Mouse (Mus musculus) T-cell, adult 66 days (primary cell): Measurements from ENCODE around the gene Ripor3. TPM values are rescaled to one million over a fixed set of nuclear protein-coding genes. Genes with fewer than 3 reads are reported as not detected.

Source experiments
- total RNA-seq, 2 experiments: library from RNA; stranded (reverse); gene quantifications; 3 replicates in 1 of 2; 4 replicates in 1 of 2; pipeline ENCODE4 v1.2.4; 2023

The Ripor3 gene
- 1 to 10 TPM; 4.9 to 5.4 TPM for total RNA-seq

DNA sequence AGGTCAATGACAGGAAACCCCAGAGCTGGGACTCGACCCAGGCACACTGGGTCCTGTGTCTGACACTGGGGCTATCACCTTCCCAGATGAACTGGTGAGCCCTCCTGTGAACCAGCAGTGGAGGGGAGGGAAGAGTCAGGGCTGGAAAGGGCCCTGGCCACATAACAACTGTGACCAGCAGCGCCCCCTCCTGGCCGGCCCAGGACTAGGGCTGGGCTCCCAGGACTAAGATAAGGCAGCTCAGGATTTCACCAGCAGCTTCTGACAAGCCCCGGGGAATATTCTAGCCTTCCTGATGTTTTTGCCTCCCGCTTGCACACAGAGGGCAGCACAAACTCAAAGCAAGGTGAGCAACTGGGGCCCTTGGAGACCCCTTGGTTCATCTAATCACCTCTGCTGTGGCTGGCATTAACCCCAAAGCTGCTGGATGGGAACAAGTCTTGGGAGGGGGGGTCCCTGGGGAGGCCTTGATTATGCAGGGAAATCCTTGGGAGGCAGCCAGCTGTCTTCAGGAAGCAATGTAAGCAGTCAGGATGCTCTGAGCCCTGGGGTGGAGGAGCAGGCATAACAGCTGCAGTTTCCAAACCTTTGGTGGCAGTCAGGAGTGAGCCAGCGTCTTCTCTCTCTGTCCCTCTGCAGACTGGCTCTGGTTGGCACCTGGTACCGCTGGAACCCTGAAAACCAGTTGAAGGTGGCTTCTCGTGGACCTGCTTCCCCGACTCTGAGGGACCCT lies at the start of gene Ripor3:
TSS of gene Ripor3 (minus strand) at position 683 of the 733 bp plus-strand sequence.

DNA sequence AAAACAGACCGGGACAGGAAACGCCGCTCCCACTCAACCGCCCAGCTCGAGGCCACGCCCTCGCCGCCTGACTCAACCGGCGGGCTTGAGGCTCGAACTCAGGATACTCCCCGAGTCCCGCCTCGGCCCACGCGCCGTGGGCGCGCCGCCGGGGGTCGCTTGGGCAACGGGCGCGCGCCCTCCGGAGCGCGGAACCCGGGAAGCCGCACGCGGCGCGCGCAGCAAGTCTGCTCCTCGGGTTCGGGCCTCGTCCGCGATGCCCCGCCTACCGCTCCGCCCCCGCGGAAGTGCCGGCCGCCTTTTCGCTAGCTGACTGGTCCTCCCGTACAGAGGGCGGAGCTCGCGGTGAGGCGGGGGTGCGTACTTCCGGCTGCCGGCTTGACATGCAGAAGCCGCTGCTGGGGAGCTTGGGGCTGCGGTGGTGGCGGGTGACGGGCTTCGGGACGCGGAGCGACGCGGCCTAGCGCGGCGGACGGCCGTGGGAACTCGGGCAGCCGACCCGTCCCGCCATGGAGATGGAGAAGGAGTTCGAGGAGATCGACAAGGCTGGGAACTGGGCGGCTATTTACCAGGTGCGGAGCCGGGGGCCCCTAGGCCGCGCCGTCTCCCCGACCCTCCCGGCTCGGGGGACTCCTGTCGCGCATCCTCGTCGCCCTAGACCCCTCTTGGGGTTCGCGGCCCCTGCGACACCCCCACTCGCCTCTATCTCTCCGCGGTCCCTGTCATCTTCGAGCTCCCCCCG lies 78.3 kb downstream of the Ripor3 start, which contains the start of gene Ptpn1:
TSS of gene Ptpn1 (plus strand) at position 73 of the 742 bp plus-strand sequence.

Other genes with a start within 250 kb of the Ripor3 start
- gene Ptpn1, start 78.6 kb downstream of the Ripor3 start, total RNA-seq: 100 to 1,000 TPM; 107 to 120 TPM
- 1 to 10 TPM; 3.2 to 3.6 TPM for gene Pard6b, start 70.4 kb upstream of the Ripor3 start, total RNA-seq
- 100 to 1,000 TPM; 114 to 121 TPM for gene Adnp, start 196.5 kb upstream of the Ripor3 start, total RNA-seq
- gene Gm20716, start 219.7 kb upstream of the Ripor3 start, total RNA-seq: 1 to 10 TPM in 1 of 2 experiments, not detected in 1; 1.3 TPM
- gene Dpm1, start 220.0 kb upstream of the Ripor3 start, total RNA-seq: 100 to 1,000 TPM; 138 to 163 TPM
- 10 to 100 TPM; 14.8 to 15.9 TPM for gene Mocs3, start 220.0 kb upstream of the Ripor3 start, total RNA-seq